Mouse (Mus musculus) forebrain, embryonic 15.5 days (tissue): ENCODE data around the gene Mef2d. TPM values are rescaled to one million over a fixed set of nuclear protein-coding genes. Genes with fewer than 3 reads are reported as not detected.

Experiments used
- ATAC-seq: fragments of 200-750 bp; cut with Nextera tagmentation; replicated peaks from 2 replicates; pipeline ENCODE4 v1.8.0; 2017; ENCODE audit warnings: mild to moderate bottlenecking, moderate TSS enrichment, moderate library complexity
- H3K27ac ChIP-seq: fragments of 300-500 bp; sonication (generic); replicated peaks from 2 replicates; pipeline ENCODE4 v1.5.1; 2015; ENCODE audit warnings: mild to moderate bottlenecking, inconsistent platforms
- H3K27me3 ChIP-seq: fragments of 300-500 bp; sonication (generic); 2 replicates; pipeline ENCODE4 v1.6.1; 2015; ENCODE audit warnings: inconsistent platforms
- H3K36me3 ChIP-seq: fragments of 300-500 bp; sonication (generic); 2 replicates; pipeline ENCODE4 v1.6.1; 2015; ENCODE audit warnings: mild to moderate bottlenecking, inconsistent platforms
- H3K4me1 ChIP-seq: fragments of 300-500 bp; sonication (generic); 2 replicates; pipeline ENCODE4 v1.6.1; 2015; ENCODE audit warnings: inconsistent platforms
- H3K4me2 ChIP-seq: fragments of 300-500 bp; sonication (generic); replicated peaks from 2 replicates; pipeline ENCODE4 v1.6.1; 2015; ENCODE audit warnings: mild to moderate bottlenecking, inconsistent platforms
- H3K4me3 ChIP-seq: fragments of 300-500 bp; sonication (generic); 2 replicates; pipeline ENCODE4 v1.5.1; 2015; ENCODE audit warnings: mild to moderate bottlenecking, inconsistent platforms
- H3K9ac ChIP-seq: fragments of 300-500 bp; sonication (generic); replicated peaks from 2 replicates; pipeline ENCODE4 v1.6.1; 2015; ENCODE audit warnings: mild to moderate bottlenecking, inconsistent platforms
- H3K9me3 ChIP-seq: fragments of 300-500 bp; sonication (generic); 2 replicates; pipeline ENCODE4 v1.6.1; 2016; ENCODE audit warnings: inconsistent platforms
- WGBS: fragments of 180-500 bp; shearing (Covaris S2); methylation state at CpG from one replicate; pipeline ENCODE4 v1.1.7; 2015; ENCODE audit warnings: mixed read lengths; 5-methylcytosine and 5-hydroxymethylcytosine counted together
- microRNA-seq: library from miRNA; unstranded; fragments of <30 nt; microRNA quantifications from one replicate; pipeline ENCODE4, GENCODE M21; 2016
- polyA plus RNA-seq: library from polyadenylated mRNA; unstranded; fragments of >200 nt; fragmentation: Nextera tagmentation; extraction: Ambion mirVana; gene quantifications from 2 replicates; pipeline ENCODE4 v1.2.1, GENCODE M21; 2015

Mef2d gene
- polyA plus RNA-seq, 1 experiment from 2014 or later: 21.3 TPM

- Histone ChIP-seq H3K36me3 (peaks cover 12% of the 10 kb centered on the region; the same call in 1 of the 2 replicates), H3K4me1 (peaks cover 65% of the 10 kb centered on the region), H3K27ac (peak overlapping the region; percentile 99), H3K4me2 (peak overlapping the region; percentile 96), H3K9ac (peak overlapping the region; percentile 93), H3K9me3 (no peaks in the 10 kb centered on the region), H3K27me3 (no peaks in the 10 kb centered on the region), H3K4me3 (peak overlapping the region; percentile 82)
- ATAC-seq: no peak
- WGBS: 8% methylated on average over 6 of the region's 6 CpGs
Measured at GRCm38 (mm10) chr3:88216116-88216515, 73.9 kb downstream of the Mef2d start.

GRCm38 (mm10) chr3:88216534-88217326 is 74.6 kb downstream of the Mef2d start:
- Histone ChIP-seq H3K4me3 (peak overlapping the region; percentile 82), H3K27me3 (no peaks in the 10 kb centered on the region), H3K9me3 (no peaks in the 10 kb centered on the region), H3K27ac (peak overlapping the region; percentile 99), H3K4me1 (peaks cover 66% of the 10 kb centered on the region), H3K36me3 (peaks cover 12% of the 10 kb centered on the region; the same call in 1 of the 2 replicates), H3K9ac (peak overlapping the region; percentile 93), H3K4me2 (peak overlapping the region; percentile 96)
- 9% methylated on average over 7 of the region's 7 CpGs for WGBS
- ATAC-seq: no peak

GRCm38 (mm10) chr3:88217679-88218078 is 75.5 kb downstream of the Mef2d start:
- H3K27ac ChIP-seq: peak overlapping the region; percentile 99
- peaks cover 66% of the 10 kb centered on the region for H3K4me1 ChIP-seq
- peak overlapping the region; percentile 96 for H3K4me2 ChIP-seq
- H3K9ac ChIP-seq: peak overlapping the region; percentile 93
- peak overlapping the region; percentile 82 for H3K4me3 ChIP-seq
- no peaks in the 10 kb centered on the region for H3K27me3 ChIP-seq
- no peaks in the 10 kb centered on the region for H3K9me3 ChIP-seq
- WGBS: 7% methylated on average over 1 of the region's 2 CpGs
- no peak for ATAC-seq
- H3K36me3 ChIP-seq: peaks cover 12% of the 10 kb centered on the region; the same call in 1 of the 2 replicates

- 0 out of 2 replicates have a peak, but pooled peaks have one; percentile 15 for ATAC-seq
- H3K4me2 ChIP-seq: peak overlapping the region; percentile 96
- H3K9me3 ChIP-seq: no peaks in the 10 kb centered on the region
- peaks cover 80% of the 10 kb centered on the region for H3K4me1 ChIP-seq
- 2% methylated on average over 9 of the region's 9 CpGs for WGBS
- no peaks in the 10 kb centered on the region for H3K27me3 ChIP-seq
- H3K4me3 ChIP-seq: peak overlapping the region; percentile 82
- peaks cover 33% of the 10 kb centered on the region for H3K36me3 ChIP-seq
- peak overlapping the region; percentile 99 for H3K27ac ChIP-seq
- H3K9ac ChIP-seq: peak overlapping the region; percentile 93
Measured at GRCm38 (mm10) chr3:88219940-88220339, 77.8 kb downstream of the Mef2d start.

GRCm38 (mm10) chr3:88220842-88221241 is 78.7 kb downstream of the Mef2d start:
- peak overlapping the region; percentile 93 for H3K9ac ChIP-seq
- peak overlapping the region; percentile 96 for H3K4me2 ChIP-seq
- H3K36me3 ChIP-seq: peaks cover 39% of the 10 kb centered on the region
- H3K27ac ChIP-seq: peak overlapping the region; percentile 99
- 10% methylated on average over 6 of the region's 6 CpGs for WGBS
- H3K4me3 ChIP-seq: peak overlapping the region; percentile 82
- H3K9me3 ChIP-seq: no peaks in the 10 kb centered on the region
- ATAC-seq: no peak
- peaks cover 85% of the 10 kb centered on the region for H3K4me1 ChIP-seq
- no peaks in the 10 kb centered on the region for H3K27me3 ChIP-seq

Small RNAs within 50 kb of the gene (microRNA-seq; reads per million reads assigned to microRNA genes)
- not detected for gene Gm25641
- gene Mir3093: 33.0 reads per million, percentile 38 among the genes with 10 or more reads in this experiment
- not detected for gene Mir9-1

Other genes with a start within 250 kb of the Mef2d start
- gene Hdgf, start 236.1 kb upstream of the Mef2d start, polyA plus RNA-seq: 226 and 235 TPM in 2 replicates
- 62.7 and 68.2 TPM in 2 replicates for gene Mrpl24, start 222.9 kb upstream of the Mef2d start, polyA plus RNA-seq
- 49.7 and 50.0 TPM in 2 replicates for gene Isg20l2, start 212.1 kb upstream of the Mef2d start, polyA plus RNA-seq
- 20.1 and 20.2 TPM in 2 replicates for gene Rrnad1, start 211.7 kb upstream of the Mef2d start, polyA plus RNA-seq
- 14.9 and 18.4 TPM in 2 replicates for gene Crabp2, start 193.7 kb upstream of the Mef2d start, polyA plus RNA-seq
- 50.0 and 56.7 TPM in 2 replicates for gene Nes, start 171.3 kb upstream of the Mef2d start, polyA plus RNA-seq
- 26.6 and 27.2 TPM in 2 replicates for gene Bcan, start 142.1 kb upstream of the Mef2d start, polyA plus RNA-seq
- 0.43 and 0.89 TPM in 2 replicates for gene Hapln2, start 114.8 kb upstream of the Mef2d start, polyA plus RNA-seq
- 29.7 and 31.1 TPM in 2 replicates for gene Gpatch4, start 99.3 kb upstream of the Mef2d start, polyA plus RNA-seq
- 167 and 170 TPM in 2 replicates for gene Naxe, start 83.9 kb upstream of the Mef2d start, polyA plus RNA-seq
- not detected in 2 replicates for gene Ttc24, start 64.1 kb upstream of the Mef2d start, polyA plus RNA-seq
- 7.1 and 8.9 TPM in 2 replicates for gene Iqgap3, start 60.4 kb upstream of the Mef2d start, polyA plus RNA-seq
- 0.10 and 0.14 TPM in 2 replicates for gene Rhbg, start 112.3 kb downstream of the Mef2d start, polyA plus RNA-seq
- 0.23 TPM in 1 of 2 replicates, not detected in the other for gene Gm38392, start 144.8 kb downstream of the Mef2d start, polyA plus RNA-seq
- gene Tsacc, start 154.6 kb downstream of the Mef2d start, polyA plus RNA-seq: 9.2 and 9.6 TPM in 2 replicates
- 523 and 531 TPM in 2 replicates for gene Cct3, start 154.7 kb downstream of the Mef2d start, polyA plus RNA-seq
- 103 and 105 TPM in 2 replicates for gene Glmp, start 182.7 kb downstream of the Mef2d start, polyA plus RNA-seq
- 1.7 and 2.0 TPM in 2 replicates for gene Tmem79, start 193.8 kb downstream of the Mef2d start, polyA plus RNA-seq
- gene Smg5, start 193.9 kb downstream of the Mef2d start, polyA plus RNA-seq: 59.8 and 65.1 TPM in 2 replicates
- 0.94 and 1.0 TPM in 2 replicates for gene Paqr6, start 222.2 kb downstream of the Mef2d start, polyA plus RNA-seq
- 0.27 TPM in 1 of 2 replicates, not detected in the other for gene Bglap3, start 230.4 kb downstream of the Mef2d start, polyA plus RNA-seq
- not detected in 2 replicates for gene Bglap2, start 236.3 kb downstream of the Mef2d start, polyA plus RNA-seq
- gene Bglap, start 242.1 kb downstream of the Mef2d start, polyA plus RNA-seq: not detected in 2 replicates